Mouse (Mus musculus): ENCODE results near the gene Cacna1s. TPM values are rescaled to one million over a fixed set of nuclear protein-coding genes. Genes with fewer than 3 reads are reported as not detected.

Cacna1s gene
- polyA plus RNA-seq, 1 experiment from 2014 or later = 0.29 TPM

DNA sequence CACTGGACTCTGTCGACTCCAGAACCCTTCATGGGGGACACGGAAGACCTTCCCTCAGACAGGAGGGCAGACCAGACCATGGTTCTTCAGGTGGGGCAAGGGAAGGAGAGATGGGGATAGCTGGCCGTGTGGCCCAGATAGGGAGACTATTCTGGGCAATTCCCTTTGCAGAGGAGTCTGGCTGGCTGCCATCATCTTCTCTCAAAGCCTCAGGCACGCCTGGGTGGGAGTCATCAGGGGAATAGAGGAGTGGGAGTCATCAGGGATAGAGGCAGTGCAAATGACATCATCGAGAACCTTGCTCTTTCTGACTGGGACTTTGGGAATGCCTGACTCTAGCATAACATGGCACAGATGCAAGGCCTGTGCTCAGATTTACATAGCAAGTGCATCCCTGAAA is 11.4 kb downstream of the Cacna1s start:
- 56% methylated on average over 5 of the region's 5 CpGs for WGBS
- ATAC-seq (ENCODE audit: low read depth) = no peak

GRCm38 (mm10) chr1:136066621-136067020 is 14.1 kb downstream of the Cacna1s start:
- 69% methylated on average over 1 of the region's 1 CpGs for WGBS
- Histone ChIP-seq H3K36me3 (ENCODE audit: control insufficient read depth, insufficient read depth, low read length) (no peaks in the 10 kb centered on the region), H3K27me3 (ENCODE audit: control insufficient read depth, insufficient read depth, low read depth, low read length) (no peaks in the 10 kb centered on the region), H3K4me1 (replicated peaks; ENCODE audit: control insufficient read depth, insufficient read depth, low read length) (no peaks in the 10 kb centered on the region), H3K27ac (ENCODE audit: low read length) (no peak overlapping the region), H3K4me3 (ENCODE audit: low read length) (no peak overlapping the region), H3K9me3 (ENCODE audit: control insufficient read depth, low read length) (no peaks in the 10 kb centered on the region), H3K4me2 (ENCODE audit: low read depth, low read length) (no peak overlapping the region), H3K9ac (ENCODE audit: low read length) (no peak overlapping the region)
- no peak for ATAC-seq (ENCODE audit: low read depth)

More for the DNA sequence above, 11.4 kb downstream of the Cacna1s start:
- no peak overlapping the region for H3K4me3 ChIP-seq (ENCODE audit: low read length)
- no peaks in the 10 kb centered on the region for H3K27me3 ChIP-seq (ENCODE audit: control insufficient read depth, insufficient read depth, low read depth, low read length)
- H3K4me1 ChIP-seq (replicated peaks; ENCODE audit: control insufficient read depth, insufficient read depth, low read length) = no peaks in the 10 kb centered on the region
- H3K36me3 ChIP-seq (ENCODE audit: control insufficient read depth, insufficient read depth, low read length) = no peaks in the 10 kb centered on the region
- no peak overlapping the region for H3K27ac ChIP-seq (ENCODE audit: low read length)
- no peak overlapping the region for H3K9ac ChIP-seq (ENCODE audit: low read length)
- H3K4me2 ChIP-seq (ENCODE audit: low read depth, low read length) = no peak overlapping the region
- no peaks in the 10 kb centered on the region for H3K9me3 ChIP-seq (ENCODE audit: control insufficient read depth, low read length)

- H3K27ac ChIP-seq (ENCODE audit: low read length) = no peak overlapping the region
- H3K36me3 ChIP-seq (ENCODE audit: control insufficient read depth, insufficient read depth, low read length) = no peaks in the 10 kb centered on the region
- H3K27me3 ChIP-seq (ENCODE audit: control insufficient read depth, insufficient read depth, low read depth, low read length) = no peaks in the 10 kb centered on the region
- H3K4me2 ChIP-seq (ENCODE audit: low read depth, low read length) = no peak overlapping the region
- ATAC-seq (ENCODE audit: low read depth) = no peak
- no peak overlapping the region for H3K9ac ChIP-seq (ENCODE audit: low read length)
- no peaks in the 10 kb centered on the region for H3K4me1 ChIP-seq (replicated peaks; ENCODE audit: control insufficient read depth, insufficient read depth, low read length)
- H3K9me3 ChIP-seq (ENCODE audit: control insufficient read depth, low read length) = no peaks in the 10 kb centered on the region
- H3K4me3 ChIP-seq (ENCODE audit: low read length) = no peak overlapping the region
- 42% methylated on average over 3 of the region's 3 CpGs for WGBS
Observed at GRCm38 (mm10) chr1:136067579-136067978, 15.0 kb downstream of the Cacna1s start.

GRCm38 (mm10) chr1:136076086-136076485 is 23.5 kb downstream of the Cacna1s start:
- 5% methylated on average over 3 of the region's 3 CpGs for WGBS

GRCm38 (mm10) chr1:136077656-136078055 is 25.1 kb downstream of the Cacna1s start:
- no peak overlapping the region for H3K4me3 ChIP-seq (ENCODE audit: low read length)
- H3K27ac ChIP-seq (ENCODE audit: low read length) = no peak overlapping the region
- H3K4me1 ChIP-seq (replicated peaks; ENCODE audit: control insufficient read depth, insufficient read depth, low read length) = 0 out of 2 replicates have a peak, but pooled peaks cover 3% of the 10 kb centered on the region
- no peak overlapping the region for H3K9ac ChIP-seq (ENCODE audit: low read length)
- no peak overlapping the region for H3K4me2 ChIP-seq (ENCODE audit: low read depth, low read length)
- H3K36me3 ChIP-seq (ENCODE audit: control insufficient read depth, insufficient read depth, low read length) = no peaks in the 10 kb centered on the region
- WGBS = 50% methylated on average over 4 of the region's 4 CpGs
- peaks cover 6% of the 10 kb centered on the region; the same call in 1 of the 2 replicates for H3K27me3 ChIP-seq (ENCODE audit: control insufficient read depth, insufficient read depth, low read depth, low read length)
- peaks cover 7% of the 10 kb centered on the region; the same call in 1 of the 2 replicates for H3K9me3 ChIP-seq (ENCODE audit: control insufficient read depth, low read length)
- no peak for ATAC-seq (ENCODE audit: low read depth)

More at GRCm38 (mm10) chr1:136076086-136076485, 23.5 kb downstream of the Cacna1s start:
- H3K9me3 ChIP-seq (ENCODE audit: control insufficient read depth, low read length) = no peaks in the 10 kb centered on the region
- 0 out of 2 replicates have a peak, but pooled peaks cover 3% of the 10 kb centered on the region for H3K4me1 ChIP-seq (replicated peaks; ENCODE audit: control insufficient read depth, insufficient read depth, low read length)
- no peaks in the 10 kb centered on the region for H3K36me3 ChIP-seq (ENCODE audit: control insufficient read depth, insufficient read depth, low read length)
- H3K27me3 ChIP-seq (ENCODE audit: control insufficient read depth, insufficient read depth, low read depth, low read length) = peaks cover 6% of the 10 kb centered on the region; the same call in 1 of the 2 replicates
- no peak overlapping the region for H3K4me2 ChIP-seq (ENCODE audit: low read depth, low read length)
- ATAC-seq (ENCODE audit: low read depth) = no peak
- no peak overlapping the region for H3K27ac ChIP-seq (ENCODE audit: low read length)
- H3K4me3 ChIP-seq (ENCODE audit: low read length) = no peak overlapping the region
- H3K9ac ChIP-seq (ENCODE audit: low read length) = no peak overlapping the region

- Histone ChIP-seq H3K9ac (ENCODE audit: low read length) (no peak overlapping the region), H3K4me1 (replicated peaks; ENCODE audit: control insufficient read depth, insufficient read depth, low read length) (peaks cover 3% of the 10 kb centered on the region; the same call in 1 of the 2 replicates), H3K4me2 (ENCODE audit: low read depth, low read length) (no peak overlapping the region), H3K4me3 (ENCODE audit: low read length) (no peak overlapping the region), H3K27ac (ENCODE audit: low read length) (no peak overlapping the region), H3K27me3 (ENCODE audit: control insufficient read depth, insufficient read depth, low read depth, low read length) (peaks cover 6% of the 10 kb centered on the region; the same call in 1 of the 2 replicates), H3K9me3 (ENCODE audit: control insufficient read depth, low read length) (peaks cover 7% of the 10 kb centered on the region; the same call in 1 of the 2 replicates), H3K36me3 (ENCODE audit: control insufficient read depth, insufficient read depth, low read length) (no peaks in the 10 kb centered on the region)
- no peak for ATAC-seq (ENCODE audit: low read depth)
- 75% methylated on average over 1 of the region's 1 CpGs for WGBS
Observed at GRCm38 (mm10) chr1:136081161-136081560, 28.6 kb downstream of the Cacna1s start.

DNA sequence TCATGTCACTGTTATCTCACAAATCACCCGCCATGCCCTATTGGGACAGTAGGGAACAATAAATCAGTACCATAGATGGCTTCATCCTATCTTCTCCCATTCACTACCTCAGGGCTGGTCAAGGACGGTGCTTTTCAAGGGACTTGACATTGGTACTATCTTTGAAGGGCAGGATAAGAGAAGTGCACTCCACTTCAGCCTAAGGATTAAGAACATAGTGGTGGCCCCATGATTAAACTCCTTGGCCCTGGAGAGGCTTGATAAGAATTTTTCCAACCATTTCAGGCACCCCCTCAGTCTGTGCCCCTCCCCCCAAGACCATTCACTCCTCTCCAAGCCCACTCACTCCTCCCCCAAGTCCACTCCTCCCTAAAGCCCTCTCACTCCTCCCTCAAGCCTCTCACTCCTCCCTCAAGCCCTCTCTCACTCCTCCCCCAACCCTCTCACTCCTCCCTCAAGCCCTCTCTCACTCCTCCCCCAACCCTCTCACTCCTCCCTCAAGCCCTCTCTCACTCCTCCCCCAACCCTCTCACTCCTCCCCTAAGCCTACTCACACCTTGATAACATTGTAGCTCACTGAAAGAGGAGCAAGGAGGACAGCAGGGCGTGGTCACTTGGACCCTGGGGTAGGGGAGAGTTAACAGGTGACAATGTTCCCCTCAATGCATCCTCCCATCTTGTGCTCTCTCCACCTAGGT is 33.6 kb downstream of the Cacna1s start:
- peak; percentile 43; the same call in 1 of the 2 replicates for ATAC-seq (ENCODE audit: low read depth)
- Histone ChIP-seq H3K4me3 (ENCODE audit: low read length) (no peak overlapping the region), H3K27me3 (ENCODE audit: control insufficient read depth, insufficient read depth, low read depth, low read length) (peaks cover 3% of the 10 kb centered on the region; the same call in 1 of the 2 replicates), H3K4me1 (replicated peaks; ENCODE audit: control insufficient read depth, insufficient read depth, low read length) (no peaks in the 10 kb centered on the region; the same call in 1 of the 2 replicates), H3K4me2 (ENCODE audit: low read depth, low read length) (no peak overlapping the region), H3K36me3 (ENCODE audit: control insufficient read depth, insufficient read depth, low read length) (no peaks in the 10 kb centered on the region), H3K9me3 (ENCODE audit: control insufficient read depth, low read length) (peaks cover 7% of the 10 kb centered on the region; the same call in 1 of the 2 replicates), H3K9ac (ENCODE audit: low read length) (no peak overlapping the region), H3K27ac (ENCODE audit: low read length) (no peak overlapping the region)
- WGBS = 56% methylated on average over 3 of the region's 3 CpGs

DNA sequence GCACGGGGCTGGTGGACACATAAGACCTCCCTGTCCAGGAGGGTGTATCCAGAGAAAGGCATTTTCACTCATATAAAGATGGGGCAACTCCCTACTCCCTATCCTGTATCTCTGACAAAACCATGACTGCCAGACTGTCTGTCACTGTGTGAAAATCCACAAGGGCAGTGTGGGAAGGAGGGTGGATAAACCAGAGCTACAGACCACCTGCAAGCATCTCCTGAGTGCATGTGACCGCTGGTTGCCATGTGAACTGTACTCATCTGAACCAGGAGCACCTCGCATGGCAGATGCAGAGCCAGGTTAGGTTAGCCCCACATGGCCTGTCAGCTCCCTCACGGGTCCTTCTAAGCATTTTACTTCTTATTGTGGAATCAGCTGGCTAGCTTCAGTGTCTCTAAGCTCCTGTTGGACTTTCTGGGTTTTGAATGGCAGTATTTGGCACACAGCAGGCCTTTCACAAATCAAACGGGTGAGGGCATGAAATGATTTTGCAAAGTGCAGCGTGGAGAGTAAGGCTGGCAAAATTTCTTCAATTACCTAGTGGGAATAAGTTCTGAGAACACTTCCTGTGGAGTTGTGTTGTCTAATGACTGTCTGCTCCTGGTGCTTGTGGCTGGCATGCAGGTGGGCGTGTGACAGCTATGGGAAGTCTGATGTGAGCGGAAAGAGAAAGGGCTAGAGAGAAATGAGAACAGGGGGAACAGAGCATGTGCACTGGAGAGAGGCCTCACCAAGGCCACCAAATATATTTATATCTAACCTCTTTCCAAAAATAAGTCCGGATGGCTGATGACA is 37.0 kb downstream of the Cacna1s start:
- H3K36me3 ChIP-seq (ENCODE audit: control insufficient read depth, insufficient read depth, low read length) = no peaks in the 10 kb centered on the region
- peaks cover 3% of the 10 kb centered on the region; the same call in 1 of the 2 replicates for H3K27me3 ChIP-seq (ENCODE audit: control insufficient read depth, insufficient read depth, low read depth, low read length)
- no peaks in the 10 kb centered on the region for H3K9me3 ChIP-seq (ENCODE audit: control insufficient read depth, low read length)
- no peak overlapping the region for H3K4me2 ChIP-seq (ENCODE audit: low read depth, low read length)
- H3K27ac ChIP-seq (ENCODE audit: low read length) = no peak overlapping the region
- H3K4me1 ChIP-seq (replicated peaks; ENCODE audit: control insufficient read depth, insufficient read depth, low read length) = no peaks in the 10 kb centered on the region; the same call in 1 of the 2 replicates
- H3K9ac ChIP-seq (ENCODE audit: low read length) = no peak overlapping the region
- ATAC-seq (ENCODE audit: low read depth) = no peak
- no peak overlapping the region for H3K4me3 ChIP-seq (ENCODE audit: low read length)
- WGBS = 71% methylated on average over 9 of the region's 9 CpGs

DNA sequence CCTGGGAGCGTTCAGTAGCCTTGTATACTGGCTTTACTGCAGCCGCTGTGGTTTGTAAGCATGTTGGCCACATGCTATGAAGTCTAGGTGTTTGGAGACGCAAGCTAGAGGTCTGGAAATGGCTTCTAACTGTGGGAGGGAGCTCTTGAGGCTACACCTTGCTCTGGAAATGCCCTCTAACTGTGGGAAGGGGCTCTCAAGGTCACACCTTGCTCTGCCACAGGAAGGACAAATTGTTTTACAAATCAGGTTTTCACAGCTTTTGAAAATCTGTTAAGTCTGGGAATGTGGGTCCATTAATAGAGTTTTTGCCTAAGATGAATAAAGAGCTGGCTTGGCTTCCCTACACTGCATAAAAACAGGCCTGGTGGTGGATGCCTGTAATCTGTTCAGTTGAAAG is 41.2 kb downstream of the Cacna1s start:
- H3K9me3 ChIP-seq (ENCODE audit: control insufficient read depth, low read length) = no peaks in the 10 kb centered on the region
- H3K27ac ChIP-seq (ENCODE audit: low read length) = no peak overlapping the region
- no peaks in the 10 kb centered on the region for H3K36me3 ChIP-seq (ENCODE audit: control insufficient read depth, insufficient read depth, low read length)
- H3K4me1 ChIP-seq (replicated peaks; ENCODE audit: control insufficient read depth, insufficient read depth, low read length) = no peaks in the 10 kb centered on the region
- no peak overlapping the region for H3K4me3 ChIP-seq (ENCODE audit: low read length)
- no peak for ATAC-seq (ENCODE audit: low read depth)
- no peak overlapping the region for H3K4me2 ChIP-seq (ENCODE audit: low read depth, low read length)
- 64% methylated on average over 3 of the region's 3 CpGs for whole genome bisulfite sequencing
- H3K9ac ChIP-seq (ENCODE audit: low read length) = no peak overlapping the region
- 0 out of 2 replicates have a peak, but pooled peaks cover under 1% of the 10 kb centered on the region for H3K27me3 ChIP-seq (ENCODE audit: control insufficient read depth, insufficient read depth, low read depth, low read length)

Measured in lung, embryonic 16.5 days (tissue).